11 mouse cellular contexts compared by ENCODE assay signal in genomic region chr5:36317641-36318368, GRCm38 (mm10).
DNase-seq lines count a peak whose midpoint lies in the region; ATAC-seq and TF ChIP-seq lines count a peak whose summit lies in the region.
"Had no signal": no experiment of that assay in that cellular context is flagged by ENCODE, and none has a peak within 500 bp of the region (broad histone marks: within the 10 kb centered on the region; RNA-seq: fewer than 3 reads in every experiment).

No protein-coding gene starts in this region.

- peaks cover 16% of the 10 kb centered on the region for H3K4me1 ChIP-seq in hindbrain, postnatal 0 days (ENCODE audit: insufficient read depth, low read length)
- peaks cover 48% of the 10 kb centered on the region for H3K4me1 ChIP-seq in hindbrain, embryonic 13.5 days (replicated peaks)
- H3K4me1 ChIP-seq in neural tube, embryonic 11.5 days (ENCODE audit: control insufficient read depth, insufficient read depth, low read length) = peaks cover 24% of the 10 kb centered on the region
- peaks cover 40% of the 10 kb centered on the region for H3K4me1 ChIP-seq in neural tube, embryonic 15.5 days
- peaks cover 46% of the 10 kb centered on the region for H3K4me1 ChIP-seq in stomach, embryonic 16.5 days (ENCODE audit: control insufficient read depth, insufficient read depth, low read length)

- no peak overlapping the region for H3K4me2 ChIP-seq in hindbrain, postnatal 0 days (ENCODE audit: low read depth, low read length)
- H3K4me2 ChIP-seq in hindbrain, embryonic 13.5 days = no peak overlapping the region
- H3K4me2 ChIP-seq in neural tube, embryonic 11.5 days (ENCODE audit: low read depth) = no peak overlapping the region
- H3K4me2 ChIP-seq in neural tube, embryonic 15.5 days = no peak overlapping the region
- no peak overlapping the region for H3K4me2 ChIP-seq in stomach, embryonic 16.5 days (ENCODE audit: low read depth, low read length)

- peak; percentile 63 for TF ChIP-seq CTCF in hindbrain, postnatal 0 days (IDR thresholded peaks at IDR 0.05; ENCODE audit: low read depth)
- TF ChIP-seq CTCF in brain, embryonic 14.5 days (IDR thresholded peaks at IDR 0.05; ENCODE audit: borderline replicate concordance, extremely low read depth, insufficient read depth, insufficient read length) = peak; percentile 22; the same call in 1 of the 2 replicates

- no peak overlapping the region for H3K9ac ChIP-seq in hindbrain, postnatal 0 days (replicated peaks; ENCODE audit: low read length)
- H3K9ac ChIP-seq in hindbrain, embryonic 13.5 days = no peak overlapping the region
- H3K9ac ChIP-seq in neural tube, embryonic 11.5 days (ENCODE audit: low read length) = no peak overlapping the region
- no peak overlapping the region for H3K9ac ChIP-seq in neural tube, embryonic 15.5 days (replicated peaks)
- no peak overlapping the region for H3K9ac ChIP-seq in stomach, embryonic 16.5 days (ENCODE audit: low read length)

- no peak overlapping the region for H3K27ac ChIP-seq in hindbrain, postnatal 0 days
- no peak overlapping the region; the same call in 1 of the 2 replicates for H3K27ac ChIP-seq in hindbrain, embryonic 13.5 days
- no peak overlapping the region for H3K27ac ChIP-seq in neural tube, embryonic 11.5 days (ENCODE audit: low read depth, low read length)
- no peak overlapping the region for H3K27ac ChIP-seq in neural tube, embryonic 15.5 days (replicated peaks)
- H3K27ac ChIP-seq in stomach, embryonic 16.5 days (ENCODE audit: low read length) = 0 out of 2 replicates have a peak overlapping the region, but pooled peaks have one; percentile 19

- no peaks in the 10 kb centered on the region for H3K36me3 ChIP-seq in hindbrain, postnatal 0 days (ENCODE audit: insufficient read depth, low read length)
- no peaks in the 10 kb centered on the region for H3K36me3 ChIP-seq in hindbrain, embryonic 13.5 days
- no peaks in the 10 kb centered on the region for H3K36me3 ChIP-seq in neural tube, embryonic 11.5 days (ENCODE audit: control insufficient read depth, insufficient read depth, low read length)
- no peaks in the 10 kb centered on the region for H3K36me3 ChIP-seq in neural tube, embryonic 15.5 days
- no peaks in the 10 kb centered on the region for H3K36me3 ChIP-seq in stomach, embryonic 16.5 days (ENCODE audit: control insufficient read depth, insufficient read depth, low read length)

- no peak for ATAC-seq in hindbrain, postnatal 0 days
- no peak for ATAC-seq in hindbrain, embryonic 13.5 days (ENCODE audit: low FRiP score)
- no peak for ATAC-seq in neural tube, embryonic 11.5 days (ENCODE audit: insufficient read depth, low FRiP score, low TSS enrichment)
- no peak for ATAC-seq in neural tube, embryonic 15.5 days (ENCODE audit: low FRiP score)
- ATAC-seq in stomach, embryonic 16.5 days (ENCODE audit: insufficient read depth, low FRiP score) = no peak
- ATAC-seq in frontal cortex, adult (ENCODE audit: low TSS enrichment) = no peak

- no peaks in the 10 kb centered on the region for H3K9me3 ChIP-seq in hindbrain, postnatal 0 days (ENCODE audit: low read length)
- H3K9me3 ChIP-seq in hindbrain, embryonic 13.5 days = no peaks in the 10 kb centered on the region
- no peaks in the 10 kb centered on the region for H3K9me3 ChIP-seq in neural tube, embryonic 11.5 days (ENCODE audit: control insufficient read depth, low read length)
- H3K9me3 ChIP-seq in neural tube, embryonic 15.5 days (replicated peaks) = no peaks in the 10 kb centered on the region
- H3K9me3 ChIP-seq in stomach, embryonic 16.5 days (replicated peaks; ENCODE audit: control insufficient read depth, low read length) = no peaks in the 10 kb centered on the region

- no peaks in the 10 kb centered on the region for H3K27me3 ChIP-seq in hindbrain, postnatal 0 days (ENCODE audit: insufficient read depth, low read length)
- 0 out of 2 replicates have a peak, but pooled peaks cover 4% of the 10 kb centered on the region for H3K27me3 ChIP-seq in hindbrain, embryonic 13.5 days
- no peaks in the 10 kb centered on the region for H3K27me3 ChIP-seq in neural tube, embryonic 11.5 days (ENCODE audit: control insufficient read depth, insufficient read depth, low read length)
- H3K27me3 ChIP-seq in neural tube, embryonic 15.5 days (replicated peaks) = no peaks in the 10 kb centered on the region; the same call in 1 of the 2 replicates
- no peaks in the 10 kb centered on the region for H3K27me3 ChIP-seq in stomach, embryonic 16.5 days (ENCODE audit: control insufficient read depth, insufficient read depth, low read length)

- H3K4me3 ChIP-seq in hindbrain, postnatal 0 days (ENCODE audit: low read length) = no peak overlapping the region
- no peak overlapping the region for H3K4me3 ChIP-seq in hindbrain, embryonic 13.5 days
- no peak overlapping the region for H3K4me3 ChIP-seq in neural tube, embryonic 11.5 days (ENCODE audit: low read depth, low read length)
- no peak overlapping the region for H3K4me3 ChIP-seq in neural tube, embryonic 15.5 days (replicated peaks)
- no peak overlapping the region for H3K4me3 ChIP-seq in stomach, embryonic 16.5 days (replicated peaks; ENCODE audit: low read length)

- 55% methylated on average over 6 of the region's 6 CpGs for WGBS in hindbrain, postnatal 0 days
- WGBS in hindbrain, embryonic 13.5 days = 36% methylated on average over 6 of the region's 6 CpGs
- WGBS in neural tube, embryonic 11.5 days = 43% methylated on average over 6 of the region's 6 CpGs
- 33% methylated on average over 6 of the region's 6 CpGs for WGBS in neural tube, embryonic 15.5 days
- 51% methylated on average over 6 of the region's 6 CpGs for WGBS in stomach, embryonic 16.5 days

- no peak for TF ChIP-seq POLR2A in brain, embryonic 14.5 days (IDR thresholded peaks at IDR 0.05; ENCODE audit: borderline replicate concordance, extremely low read depth, insufficient read depth, insufficient read length, poor library complexity, severe bottlenecking)

- no peak for DNase-seq in hindbrain, postnatal 0 days (ENCODE audit: low spot score)
- DNase-seq in neural tube, embryonic 11.5 days (ENCODE audit: low spot score) = peak; percentile 32
- no peak for DNase-seq in brain, embryonic 14.5 days (ENCODE audit: low read depth)
- DNase-seq in cerebellum, adult 8-10 months = no peak
- DNase-seq: gastrocnemius, postnatal 10 days; heart, postnatal 10 days; right cerebral cortex, postnatal 25 days had no signal
